11 mouse cellular contexts compared by ENCODE assay signal in the genomic region with DNA sequence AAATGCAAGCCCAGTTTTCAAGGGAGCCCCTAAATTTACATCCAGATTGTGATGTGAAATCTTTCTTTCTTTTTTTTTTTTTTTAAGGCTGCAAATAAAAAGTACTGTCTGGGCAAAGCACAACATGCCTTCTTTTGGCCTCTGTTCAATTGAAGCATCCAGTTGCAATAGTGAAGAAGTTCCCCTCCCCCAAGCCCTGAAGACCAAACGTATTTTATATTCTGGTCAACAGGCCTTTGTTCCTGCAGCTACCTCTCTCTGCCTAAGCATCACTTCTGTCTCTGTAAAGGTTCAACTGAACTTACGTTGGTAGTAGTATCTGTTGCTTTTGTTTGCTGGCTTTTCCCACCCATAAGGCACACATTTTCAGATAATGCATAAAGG. TPM values are rescaled to one million over a fixed set of nuclear protein-coding genes. Genes with fewer than 3 reads are reported as not detected.
DNase-seq lines count a peak whose midpoint lies in the region; ATAC-seq and TF ChIP-seq lines count a peak whose summit lies in the region.
"Had no signal": no experiment of that assay in that cellular context is flagged by ENCODE, and none has a peak within 500 bp of the region (broad histone marks: within the 10 kb centered on the region; RNA-seq: fewer than 3 reads in every experiment).

No protein-coding gene starts in this region.

- no peaks in the 10 kb centered on the region for H3K36me3 ChIP-seq in forebrain, embryonic 11.5 days (ENCODE audit: control insufficient read depth, insufficient read depth, low read length)
- H3K36me3 ChIP-seq in hindbrain, embryonic 14.5 days (replicated peaks; ENCODE audit: control insufficient read depth, insufficient read depth), result no peaks in the 10 kb centered on the region
- H3K36me3 ChIP-seq in midbrain, postnatal 0 days (ENCODE audit: insufficient read depth, low read length), result no peaks in the 10 kb centered on the region
- no peaks in the 10 kb centered on the region for H3K36me3 ChIP-seq in kidney, embryonic 15.5 days
- H3K36me3 ChIP-seq: limb, embryonic 10.5 days had no signal

- peak overlapping the region; percentile 35 for H3K9ac ChIP-seq in forebrain, embryonic 11.5 days (ENCODE audit: low read length)
- no peak overlapping the region for H3K9ac ChIP-seq in hindbrain, embryonic 14.5 days
- no peak overlapping the region for H3K9ac ChIP-seq in midbrain, postnatal 0 days (replicated peaks; ENCODE audit: low read length, poor library complexity, severe bottlenecking)
- H3K9ac ChIP-seq in kidney, embryonic 15.5 days, result no peak overlapping the region
- H3K9ac ChIP-seq: liver, postnatal 0 days had no signal

- peak; percentile 13; the same call in 1 of the 2 replicates for ATAC-seq in forebrain, embryonic 11.5 days (replicated peaks; ENCODE audit: low FRiP score)
- ATAC-seq in hindbrain, embryonic 14.5 days (ENCODE audit: low FRiP score), result no peak
- no peak for ATAC-seq in midbrain, postnatal 0 days (ENCODE audit: low FRiP score)
- no peak for ATAC-seq in kidney, embryonic 15.5 days (replicated peaks; ENCODE audit: low FRiP score)
- ATAC-seq: liver, postnatal 0 days had no signal

- peak overlapping the region; percentile 88 for H3K27ac ChIP-seq in forebrain, embryonic 11.5 days (ENCODE audit: low read depth, low read length)
- H3K27ac ChIP-seq in hindbrain, embryonic 14.5 days, result peak overlapping the region; percentile 74
- peak overlapping the region; percentile 48; the same call in 1 of the 2 replicates for H3K27ac ChIP-seq in midbrain, postnatal 0 days (ENCODE audit: low read depth, low read length)
- H3K27ac ChIP-seq in kidney, embryonic 15.5 days, result no peak overlapping the region
- H3K27ac ChIP-seq: limb, embryonic 10.5 days had no signal

- no peaks in the 10 kb centered on the region for H3K27me3 ChIP-seq in forebrain, embryonic 11.5 days (ENCODE audit: control insufficient read depth, insufficient read depth, low read length)
- H3K27me3 ChIP-seq in hindbrain, embryonic 14.5 days (ENCODE audit: control insufficient read depth, insufficient read depth, low read length), result no peaks in the 10 kb centered on the region
- H3K27me3 ChIP-seq in midbrain, postnatal 0 days (ENCODE audit: insufficient read depth, low read length), result no peaks in the 10 kb centered on the region
- no peaks in the 10 kb centered on the region for H3K27me3 ChIP-seq in kidney, embryonic 15.5 days

- DNase-seq in adipocyte (ENCODE audit: low spot score), result peak; percentile 6
- DNase-seq in forebrain, embryonic 11.5 days (ENCODE audit: low spot score), result no peak
- DNase-seq in hindbrain, embryonic 14.5 days (ENCODE audit: low spot score), result no peak
- peak; percentile 42 for DNase-seq in midbrain, postnatal 0 days (ENCODE audit: low spot score)
- no peak for DNase-seq in retina, postnatal 1 day
- no peak for DNase-seq in heart, postnatal 4 days
- DNase-seq: cerebellum, adult 9-11 months; liver, postnatal 0 days; right cerebral cortex, postnatal 14 days had no signal

- H3K9me3 ChIP-seq in forebrain, embryonic 11.5 days (ENCODE audit: control insufficient read depth, low read length), result no peaks in the 10 kb centered on the region
- no peaks in the 10 kb centered on the region for H3K9me3 ChIP-seq in hindbrain, embryonic 14.5 days (ENCODE audit: control insufficient read depth, low read length)
- no peaks in the 10 kb centered on the region for H3K9me3 ChIP-seq in midbrain, postnatal 0 days (ENCODE audit: low read length)
- H3K9me3 ChIP-seq in kidney, embryonic 15.5 days (replicated peaks), result no peaks in the 10 kb centered on the region
- H3K9me3 ChIP-seq: limb, embryonic 10.5 days had no signal

- TF ChIP-seq CTCF in midbrain, postnatal 0 days (IDR thresholded peaks at IDR 0.05), result no peak

- H3K4me3 ChIP-seq in forebrain, embryonic 11.5 days (ENCODE audit: low read depth, low read length), result no peak overlapping the region
- H3K4me3 ChIP-seq in hindbrain, embryonic 14.5 days (replicated peaks; ENCODE audit: low read length), result no peak overlapping the region
- H3K4me3 ChIP-seq in midbrain, postnatal 0 days (ENCODE audit: low read depth, low read length), result no peak overlapping the region
- H3K4me3 ChIP-seq in kidney, embryonic 15.5 days (replicated peaks), result no peak overlapping the region
- H3K4me3 ChIP-seq: limb, embryonic 10.5 days had no signal

- H3K4me1 ChIP-seq in forebrain, embryonic 11.5 days (replicated peaks; ENCODE audit: control insufficient read depth, insufficient read depth, low read length), result peaks cover 4% of the 10 kb centered on the region; the same call in 1 of the 2 replicates
- no peaks in the 10 kb centered on the region for H3K4me1 ChIP-seq in hindbrain, embryonic 14.5 days (replicated peaks; ENCODE audit: control insufficient read depth, insufficient read depth, low read length)
- no peaks in the 10 kb centered on the region for H3K4me1 ChIP-seq in midbrain, postnatal 0 days (ENCODE audit: insufficient read depth, low read length)
- H3K4me1 ChIP-seq in kidney, embryonic 15.5 days, result no peaks in the 10 kb centered on the region
- H3K4me1 ChIP-seq: limb, embryonic 10.5 days had no signal

- 0 out of 2 replicates have a peak overlapping the region, but pooled peaks have one; percentile 8 for H3K4me2 ChIP-seq in forebrain, embryonic 11.5 days (ENCODE audit: low read depth, low read length, severe bottlenecking)
- H3K4me2 ChIP-seq in hindbrain, embryonic 14.5 days (replicated peaks), result no peak overlapping the region
- H3K4me2 ChIP-seq in midbrain, postnatal 0 days (ENCODE audit: low read depth, low read length, poor library complexity, severe bottlenecking), result no peak overlapping the region
- no peak overlapping the region for H3K4me2 ChIP-seq in kidney, embryonic 15.5 days

- 17% methylated on average over 2 of the region's 2 CpGs for WGBS in forebrain, embryonic 11.5 days
- 23% methylated on average over 2 of the region's 2 CpGs for WGBS in hindbrain, embryonic 14.5 days
- WGBS in midbrain, postnatal 0 days, result 32% methylated on average over 2 of the region's 2 CpGs
- 53% methylated on average over 2 of the region's 2 CpGs for WGBS in kidney, embryonic 15.5 days

RNA-seq across cellular contexts. Expression of gene Slc25a43, which starts 20.5 kb away (rescaled TPM):
- 0.57 and 0.68 TPM in 2 replicates for polyA plus RNA-seq in forebrain, embryonic 11.5 days (2014; fragmentation: Nextera tagmentation; extraction: Ambion mirVana)
- 0.42 and 0.96 TPM in 2 replicates for polyA plus RNA-seq in hindbrain, embryonic 14.5 days (2014; fragmentation: Nextera tagmentation; extraction: Ambion mirVana)
- 0.42 and 0.44 TPM in 2 replicates for total RNA-seq in midbrain, postnatal 0 days (2014; rRNA removed)
- 0.25 and 0.73 TPM in 2 replicates for polyA plus RNA-seq in midbrain, postnatal 0 days (2015; fragmentation: Nextera tagmentation; extraction: Ambion mirVana)
- total RNA-seq in heart, postnatal 4 days (2021), result under 1 TPM; 0.33 to 0.68 TPM
- polyA plus RNA-seq in kidney, embryonic 15.5 days (2015; fragmentation: Nextera tagmentation; extraction: Ambion mirVana), result 2.8 and 3.4 TPM in 2 replicates

RNA-seq across cellular contexts. Expression of gene Slc25a5, which starts 31.5 kb away (rescaled TPM):
- 819 and 859 TPM in 2 replicates for polyA plus RNA-seq in forebrain, embryonic 11.5 days (2014; fragmentation: Nextera tagmentation; extraction: Ambion mirVana)
- polyA plus RNA-seq in hindbrain, embryonic 14.5 days (2014; fragmentation: Nextera tagmentation; extraction: Ambion mirVana), result 568 TPM in 2 replicates
- 346 and 392 TPM in 2 replicates for total RNA-seq in midbrain, postnatal 0 days (2014; rRNA removed)
- 483 and 520 TPM in 2 replicates for polyA plus RNA-seq in midbrain, postnatal 0 days (2015; fragmentation: Nextera tagmentation; extraction: Ambion mirVana)
- total RNA-seq in heart, postnatal 4 days (2021), result 100 to 1,000 TPM; 850 to 928 TPM
- 783 and 885 TPM in 2 replicates for polyA plus RNA-seq in kidney, embryonic 15.5 days (2015; fragmentation: Nextera tagmentation; extraction: Ambion mirVana)

Comparison
In these comparisons a context has a peak if more than half of its experiments do, and no peak if none do; other contexts are left out.
1. DNase-seq: peak in adipocyte (single experiment) and midbrain, postnatal 0 days (single experiment); none in forebrain, embryonic 11.5 days (single experiment), hindbrain, embryonic 14.5 days (single experiment), retina, postnatal 1 day (single experiment) and heart, postnatal 4 days (single experiment).